Mouse (Mus musculus) heart, embryonic 13.5 days (tissue): Measurements from ENCODE around the gene Crk. TPM values are rescaled to one million over a fixed set of nuclear protein-coding genes. Genes with fewer than 3 reads are reported as not detected.

Experiments
- ATAC-seq: fragments of 200-750 bp; cut with Nextera tagmentation; 2 replicates; pipeline ENCODE4 v1.8.0; 2017; ENCODE audit warnings: moderate TSS enrichment; ENCODE audit not compliant: insufficient number of reproducible peaks, low FRiP score, low TSS enrichment; ENCODE audit errors: extremely low read depth
- H3K27ac ChIP-seq: fragments of 300-500 bp; sonication (generic); replicated peaks from 2 replicates; pipeline ENCODE4 v1.5.1; 2015; ENCODE audit warnings: moderate library complexity, mild to moderate bottlenecking, inconsistent platforms
- H3K27me3 ChIP-seq: fragments of 300-500 bp; sonication (generic); replicated peaks from 2 replicates; pipeline ENCODE4 v1.6.1; 2015; ENCODE audit warnings: mild to moderate bottlenecking, inconsistent platforms
- H3K36me3 ChIP-seq: fragments of 300-500 bp; sonication (generic); 2 replicates; pipeline ENCODE4 v1.6.1; 2015; ENCODE audit warnings: mild to moderate bottlenecking, inconsistent platforms
- H3K4me1 ChIP-seq: fragments of 300-500 bp; sonication (generic); 2 replicates; pipeline ENCODE4 v1.6.1; 2015; ENCODE audit warnings: inconsistent platforms
- H3K4me2 ChIP-seq: fragments of 300-500 bp; sonication (generic); 2 replicates; pipeline ENCODE4 v1.6.1; 2015; ENCODE audit warnings: inconsistent platforms, mild to moderate bottlenecking, moderate library complexity
- H3K4me3 ChIP-seq: fragments of 300-500 bp; sonication (generic); 2 replicates; pipeline ENCODE4 v1.5.1; 2015; ENCODE audit warnings: moderate library complexity, mild to moderate bottlenecking, inconsistent platforms
- H3K9ac ChIP-seq: fragments of 300-500 bp; sonication (generic); 2 replicates; pipeline ENCODE4 v1.6.1; 2015; ENCODE audit warnings: inconsistent platforms, mild to moderate bottlenecking, moderate library complexity
- H3K9me3 ChIP-seq: fragments of 300-500 bp; sonication (generic); 2 replicates; pipeline ENCODE4 v1.6.1; 2016; ENCODE audit warnings: inconsistent platforms
- WGBS: fragments of 180-500 bp; shearing (Covaris S2); methylation state at CpG from one replicate; pipeline ENCODE4 v1.1.7; 2015; ENCODE audit warnings: mixed read lengths; 5-methylcytosine and 5-hydroxymethylcytosine counted together
- polyA plus RNA-seq: library from polyadenylated mRNA; unstranded; fragments of >200 nt; fragmentation: Nextera tagmentation; extraction: Ambion mirVana; gene quantifications from 2 replicates; pipeline ENCODE4 v1.2.1, GENCODE M21; 2015

Gene Crk
- polyA plus RNA-seq, 1 experiment from 2014 or later = 84.8 TPM

GRCm38 (mm10) chr11:75669853-75670200 lies 9.2 kb upstream of the Crk start:
- H3K9me3 ChIP-seq = no peaks in the 10 kb centered on the region
- H3K4me2 ChIP-seq = no peak overlapping the region
- no peak overlapping the region for H3K9ac ChIP-seq
- 92% methylated on average over 12 of the region's 12 CpGs for WGBS
- ATAC-seq = no peak
- no peak overlapping the region for H3K27ac ChIP-seq
- no peaks in the 10 kb centered on the region for H3K4me1 ChIP-seq
- H3K27me3 ChIP-seq = no peaks in the 10 kb centered on the region
- H3K36me3 ChIP-seq = peaks cover 93% of the 10 kb centered on the region
- no peak overlapping the region for H3K4me3 ChIP-seq

- H3K9ac ChIP-seq = no peak overlapping the region
- no peaks in the 10 kb centered on the region for H3K9me3 ChIP-seq
- WGBS = 83% methylated on average over 22 of the region's 22 CpGs
- ATAC-seq = no peak
- no peak overlapping the region for H3K27ac ChIP-seq
- H3K36me3 ChIP-seq = peaks cover 76% of the 10 kb centered on the region
- no peaks in the 10 kb centered on the region for H3K27me3 ChIP-seq
- no peak overlapping the region for H3K4me2 ChIP-seq
- H3K4me3 ChIP-seq = no peak overlapping the region
- H3K4me1 ChIP-seq = no peaks in the 10 kb centered on the region
Observed at GRCm38 (mm10) chr11:75671426-75672180, 7.5 kb upstream of the Crk start.

- WGBS = 90% methylated on average over 5 of the region's 5 CpGs
- H3K27ac ChIP-seq = no peak overlapping the region
- H3K9me3 ChIP-seq = no peaks in the 10 kb centered on the region
- H3K36me3 ChIP-seq = peaks cover 58% of the 10 kb centered on the region
- no peak overlapping the region for H3K4me2 ChIP-seq
- no peaks in the 10 kb centered on the region for H3K27me3 ChIP-seq
- no peak for ATAC-seq
- H3K4me3 ChIP-seq = no peak overlapping the region
- H3K9ac ChIP-seq = no peak overlapping the region
- peaks cover 9% of the 10 kb centered on the region for H3K4me1 ChIP-seq
Observed at GRCm38 (mm10) chr11:75673411-75673810, 5.6 kb upstream of the Crk start.

GRCm38 (mm10) chr11:75674875-75675274 lies 4.2 kb upstream of the Crk start:
- no peak overlapping the region for H3K27ac ChIP-seq
- H3K4me2 ChIP-seq = no peak overlapping the region
- H3K4me1 ChIP-seq = peaks cover 11% of the 10 kb centered on the region
- no peak overlapping the region for H3K4me3 ChIP-seq
- H3K27me3 ChIP-seq = no peaks in the 10 kb centered on the region
- ATAC-seq = no peak
- H3K9me3 ChIP-seq = no peaks in the 10 kb centered on the region
- WGBS = 67% methylated on average over 3 of the region's 3 CpGs
- H3K36me3 ChIP-seq = peaks cover 44% of the 10 kb centered on the region
- no peak overlapping the region for H3K9ac ChIP-seq

GRCm38 (mm10) chr11:75677881-75678746 lies 945 bp upstream of the Crk start:
- Histone ChIP-seq H3K4me3 (peak overlapping the region; percentile 100), H3K9ac (peak overlapping the region; percentile 67), H3K27ac (peak overlapping the region; percentile 73), H3K9me3 (no peaks in the 10 kb centered on the region), H3K4me2 (peak overlapping the region; percentile 90), H3K36me3 (peaks cover 20% of the 10 kb centered on the region), H3K4me1 (peaks cover 34% of the 10 kb centered on the region), H3K27me3 (no peaks in the 10 kb centered on the region)
- WGBS = 83% methylated on average over 3 of the region's 3 CpGs
- ATAC-seq = no peak

GRCm38 (mm10) chr11:75679439-75680171 lies 546 bp downstream of the Crk start:
- peak overlapping the region; percentile 99 for H3K9ac ChIP-seq
- peak; percentile 69 for ATAC-seq
- H3K4me2 ChIP-seq = peak overlapping the region; percentile 90
- peaks cover 24% of the 10 kb centered on the region for H3K36me3 ChIP-seq
- WGBS = under 1% methylated on average over 43 of the region's 43 CpGs
- no peaks in the 10 kb centered on the region for H3K27me3 ChIP-seq
- H3K4me3 ChIP-seq = peak overlapping the region; percentile 100
- H3K9me3 ChIP-seq = no peaks in the 10 kb centered on the region
- H3K27ac ChIP-seq = peak overlapping the region; percentile 99
- H3K4me1 ChIP-seq = peaks cover 36% of the 10 kb centered on the region

GRCm38 (mm10) chr11:75684462-75684861 lies 5.4 kb downstream of the Crk start:
- no peak overlapping the region for H3K4me3 ChIP-seq
- WGBS = 95% methylated on average over 5 of the region's 5 CpGs
- no peak overlapping the region for H3K27ac ChIP-seq

GRCm38 (mm10) chr11:75684956-75685355 lies 5.9 kb downstream of the Crk start:
- H3K4me2 ChIP-seq = no peak overlapping the region
- no peak overlapping the region for H3K27ac ChIP-seq
- no peak for ATAC-seq
- no peak overlapping the region for H3K9ac ChIP-seq
- peaks cover 37% of the 10 kb centered on the region for H3K36me3 ChIP-seq
- H3K9me3 ChIP-seq = no peaks in the 10 kb centered on the region
- 65% methylated on average over 2 of the region's 2 CpGs for WGBS
- no peaks in the 10 kb centered on the region for H3K27me3 ChIP-seq
- peaks cover 51% of the 10 kb centered on the region for H3K4me1 ChIP-seq
- no peak overlapping the region for H3K4me3 ChIP-seq

More at GRCm38 (mm10) chr11:75684462-75684861, 5.4 kb downstream of the Crk start:
- Histone ChIP-seq H3K27me3 (no peaks in the 10 kb centered on the region), H3K4me1 (peaks cover 51% of the 10 kb centered on the region), H3K9me3 (no peaks in the 10 kb centered on the region), H3K9ac (no peak overlapping the region), H3K36me3 (peaks cover 35% of the 10 kb centered on the region), H3K4me2 (no peak overlapping the region)
- ATAC-seq = no peak

GRCm38 (mm10) chr11:75687343-75687993 lies 8.4 kb downstream of the Crk start:
- H3K27ac ChIP-seq = peak overlapping the region; percentile 45
- H3K9ac ChIP-seq = peak overlapping the region; percentile 54; the same call in 1 of the 2 replicates
- H3K9me3 ChIP-seq = no peaks in the 10 kb centered on the region
- H3K27me3 ChIP-seq = no peaks in the 10 kb centered on the region
- peaks cover 52% of the 10 kb centered on the region for H3K36me3 ChIP-seq
- H3K4me2 ChIP-seq = peak overlapping the region; percentile 20
- H3K4me3 ChIP-seq = no peak overlapping the region
- 40% methylated on average over 2 of the region's 2 CpGs for WGBS
- ATAC-seq = no peak
- peaks cover 29% of the 10 kb centered on the region for H3K4me1 ChIP-seq

GRCm38 (mm10) chr11:75688132-75688531 lies 9.1 kb downstream of the Crk start:
- Histone ChIP-seq H3K4me3 (no peak overlapping the region), H3K27me3 (no peaks in the 10 kb centered on the region), H3K36me3 (peaks cover 52% of the 10 kb centered on the region), H3K4me2 (no peak overlapping the region), H3K27ac (peak overlapping the region; percentile 45), H3K9me3 (no peaks in the 10 kb centered on the region), H3K9ac (no peak overlapping the region), H3K4me1 (peaks cover 28% of the 10 kb centered on the region)
- ATAC-seq = no peak
- WGBS = 83% methylated on average over 2 of the region's 2 CpGs

- H3K9ac ChIP-seq = no peak overlapping the region
- ATAC-seq = no peak
- no peaks in the 10 kb centered on the region for H3K27me3 ChIP-seq
- no peak overlapping the region for H3K27ac ChIP-seq
- no peak overlapping the region for H3K4me2 ChIP-seq
- peaks cover 53% of the 10 kb centered on the region for H3K36me3 ChIP-seq
- H3K4me1 ChIP-seq = peaks cover 22% of the 10 kb centered on the region
- WGBS = 83% methylated on average over 1 of the region's 1 CpGs
- no peak overlapping the region for H3K4me3 ChIP-seq
- no peaks in the 10 kb centered on the region for H3K9me3 ChIP-seq
Observed at GRCm38 (mm10) chr11:75689977-75690376, 10.9 kb downstream of the Crk start.
